Mouse (Mus musculus) B cell, adult 2 months (primary cell): ENCODE data around the gene Uri1.

Source experiments
- DNase-seq, 2 experiments: peaks; one replicate each; pipeline ENCODE4 v3.0.0; 2022

Uri1 gene

GRCm38 (mm10) chr7:38012811-38013210, 10.5 kb downstream of the Uri1 start:
- no peak for DNase-seq

GRCm38 (mm10) chr7:38008359-38008758, 15.0 kb downstream of the Uri1 start:
- no peak for DNase-seq

- no peak for DNase-seq
These were observed 20.9 kb downstream of the Uri1 start for GRCm38 (mm10) chr7:38002451-38002850.

- peak; percentile 22 to 33 for DNase-seq
These were observed 23.7 kb downstream of the Uri1 start for GRCm38 (mm10) chr7:37999691-38000090.

- no peak for DNase-seq
These were observed 30.5 kb downstream of the Uri1 start for GRCm38 (mm10) chr7:37992861-37993260.

- DNase-seq = no peak
These were observed 38.5 kb downstream of the Uri1 start for GRCm38 (mm10) chr7:37984866-37985265.

GRCm38 (mm10) chr7:37983471-37983870, 39.9 kb downstream of the Uri1 start:
- DNase-seq = no peak

- DNase-seq = no peak
These were observed 43.6 kb downstream of the Uri1 start for GRCm38 (mm10) chr7:37979729-37980128.

GRCm38 (mm10) chr7:37978412-37978811, 44.9 kb downstream of the Uri1 start:
- DNase-seq = no peak

GRCm38 (mm10) chr7:37977676-37978075, 45.7 kb downstream of the Uri1 start:
- DNase-seq = no peak

GRCm38 (mm10) chr7:37972999-37973555, 50.3 kb downstream of the Uri1 start:
- DNase-seq = no peak

- no peak for DNase-seq
These were observed 50.8 kb downstream of the Uri1 start for GRCm38 (mm10) chr7:37972571-37972970.

GRCm38 (mm10) chr7:37962326-37962725, 61.0 kb downstream of the Uri1 start:
- no peak for DNase-seq

GRCm38 (mm10) chr7:37961247-37961646, 62.1 kb downstream of the Uri1 start:
- no peak for DNase-seq

GRCm38 (mm10) chr7:37951841-37952240, 71.5 kb downstream of the Uri1 start:
- DNase-seq = no peak

GRCm38 (mm10) chr7:37936459-37936858, 86.9 kb downstream of the Uri1 start:
- no peak for DNase-seq

GRCm38 (mm10) chr7:37935786-37936185, 87.6 kb downstream of the Uri1 start:
- no peak for DNase-seq

GRCm38 (mm10) chr7:37934770-37935182, 88.6 kb downstream of the Uri1 start:
- DNase-seq = peak; percentile 7

- DNase-seq = no peak
These were observed 89.5 kb downstream of the Uri1 start for GRCm38 (mm10) chr7:37933754-37934308.

GRCm38 (mm10) chr7:37931631-37932030, 91.7 kb downstream of the Uri1 start:
- no peak for DNase-seq

GRCm38 (mm10) chr7:37929738-37930137, 93.6 kb downstream of the Uri1 start:
- DNase-seq = no peak

- DNase-seq = no peak
These were observed 100.4 kb downstream of the Uri1 start for GRCm38 (mm10) chr7:37922999-37923398.

GRCm38 (mm10) chr7:37921681-37922430, 101.5 kb downstream of the Uri1 start:
- DNase-seq = no peak

GRCm38 (mm10) chr7:37918926-37919325, 104.4 kb downstream of the Uri1 start:
- no peak for DNase-seq
